Mouse (Mus musculus) kidney, embryonic 15.5 days (tissue): Measurements from ENCODE around the gene Slc22a12. TPM values are rescaled to one million over a fixed set of nuclear protein-coding genes. Genes with fewer than 3 reads are reported as not detected.

Experiments
- ATAC-seq: fragments of 200-750 bp; cut with Nextera tagmentation; replicated peaks from 2 replicates; pipeline ENCODE4 v1.8.0; 2017; ENCODE audit warnings: moderate TSS enrichment; ENCODE audit not compliant: low FRiP score
- H3K27ac ChIP-seq: fragments of 300-500 bp; sonication (generic); 2 replicates; pipeline ENCODE4 v1.5.1; 2015; ENCODE audit warnings: mild to moderate bottlenecking, inconsistent platforms
- H3K27me3 ChIP-seq: fragments of 300-500 bp; sonication (generic); 2 replicates; pipeline ENCODE4 v1.6.1; 2015; ENCODE audit warnings: inconsistent platforms
- H3K36me3 ChIP-seq: fragments of 300-500 bp; sonication (generic); 2 replicates; pipeline ENCODE4 v1.6.1; 2015; ENCODE audit warnings: inconsistent platforms
- H3K4me1 ChIP-seq: fragments of 300-500 bp; sonication (generic); 2 replicates; pipeline ENCODE4 v1.6.1; 2015; ENCODE audit warnings: inconsistent platforms
- H3K4me2 ChIP-seq: fragments of 300-500 bp; sonication (generic); 2 replicates; pipeline ENCODE4 v1.6.1; 2015; ENCODE audit warnings: moderate library complexity, mild to moderate bottlenecking, inconsistent platforms
- H3K4me3 ChIP-seq: fragments of 300-500 bp; sonication (generic); replicated peaks from 2 replicates; pipeline ENCODE4 v1.5.1; 2015; ENCODE audit warnings: mild to moderate bottlenecking, inconsistent platforms
- H3K9ac ChIP-seq: fragments of 300-500 bp; sonication (generic); 2 replicates; pipeline ENCODE4 v1.6.1; 2015; ENCODE audit warnings: mild to moderate bottlenecking, inconsistent platforms
- H3K9me3 ChIP-seq: fragments of 300-500 bp; sonication (generic); replicated peaks from 2 replicates; pipeline ENCODE4 v1.6.1; 2016; ENCODE audit warnings: inconsistent platforms
- WGBS: fragments of 180-500 bp; shearing (Covaris S2); methylation state at CpG from one replicate; pipeline ENCODE4 v1.1.7; 2015; ENCODE audit warnings: mixed read lengths; 5-methylcytosine and 5-hydroxymethylcytosine counted together
- polyA plus RNA-seq: library from polyadenylated mRNA; unstranded; fragments of >200 nt; fragmentation: Nextera tagmentation; extraction: Ambion mirVana; gene quantifications from 2 replicates; pipeline ENCODE4 v1.2.1, GENCODE M21; 2015

Gene Slc22a12
- polyA plus RNA-seq, 1 experiment from 2014 or later: 16.3 TPM

DNA sequence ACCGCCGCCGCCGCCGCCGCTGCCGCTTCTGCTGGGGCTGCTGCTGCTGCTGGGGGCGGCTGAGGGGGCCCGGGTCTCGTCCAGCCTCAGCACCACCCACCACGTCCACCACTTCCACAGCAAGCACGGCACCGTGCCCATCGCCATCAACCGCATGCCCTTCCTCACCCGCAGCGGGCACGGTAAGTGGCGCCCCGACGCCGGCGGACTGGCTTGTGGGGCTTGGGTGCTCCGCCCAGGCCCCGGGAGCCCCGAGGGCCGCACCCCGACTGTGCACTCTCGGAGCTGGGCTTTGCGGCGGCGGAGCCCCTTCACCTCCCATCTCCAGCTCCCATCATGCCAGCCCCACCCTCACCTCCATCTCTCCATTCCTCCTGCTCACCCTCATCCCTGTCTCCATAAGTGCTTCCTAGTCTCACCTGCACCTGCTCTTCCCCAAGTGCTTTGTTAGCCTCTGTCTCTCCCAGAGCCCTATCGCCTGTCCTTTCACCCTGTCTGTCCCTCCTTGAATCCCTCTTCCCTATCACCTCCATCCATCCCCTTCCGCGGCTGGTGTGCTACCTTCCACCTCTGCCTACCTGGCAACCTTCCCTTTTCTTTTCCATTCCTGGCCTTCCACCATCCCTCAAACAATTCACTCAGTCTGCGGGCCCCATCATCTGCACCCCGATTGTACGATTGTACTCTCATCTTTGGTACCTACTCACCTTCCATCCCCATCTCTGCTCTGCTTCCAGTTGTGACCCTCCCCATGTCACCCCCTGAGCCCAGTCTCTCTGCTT is 44.3 kb downstream of the Slc22a12 start:
- WGBS: 6% methylated on average over 31 of the region's 38 CpGs
- H3K9ac ChIP-seq: peak overlapping the region; percentile 60
- peak overlapping the region; percentile 58 for H3K4me3 ChIP-seq
- no peaks in the 10 kb centered on the region for H3K9me3 ChIP-seq
- peaks cover 92% of the 10 kb centered on the region for H3K27me3 ChIP-seq
- H3K4me2 ChIP-seq: peak overlapping the region; percentile 97
- H3K36me3 ChIP-seq: no peaks in the 10 kb centered on the region
- peaks cover 39% of the 10 kb centered on the region for H3K4me1 ChIP-seq
- H3K27ac ChIP-seq: no peak overlapping the region
- ATAC-seq: no peak

DNA sequence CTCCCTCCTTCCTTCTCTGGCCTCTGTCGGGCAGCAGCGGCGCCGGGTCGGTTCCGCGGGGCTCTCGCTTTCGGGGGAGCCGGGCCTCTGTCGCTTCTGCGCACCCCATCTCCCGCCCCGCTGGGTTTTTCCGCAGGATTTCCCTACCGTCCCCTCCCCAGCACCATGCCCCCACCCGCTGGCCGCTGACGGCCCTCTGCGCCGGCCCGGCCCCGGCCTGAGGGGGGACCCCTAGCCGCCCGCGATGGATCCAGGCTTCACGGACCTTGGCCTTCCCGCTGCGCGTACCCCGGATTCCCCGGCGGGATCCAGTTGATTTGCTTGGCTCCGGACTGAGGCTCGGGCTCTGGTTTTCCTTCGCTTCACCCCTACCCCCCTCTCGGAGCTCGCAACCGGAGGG is 45.0 kb downstream of the Slc22a12 start:
- H3K9me3 ChIP-seq: no peaks in the 10 kb centered on the region
- 0 out of 2 replicates have a peak, but pooled peaks have one; percentile 26 for ATAC-seq
- no peak overlapping the region for H3K27ac ChIP-seq
- H3K4me3 ChIP-seq: peak overlapping the region; percentile 58
- WGBS: under 1% methylated on average over 35 of the region's 39 CpGs
- H3K36me3 ChIP-seq: no peaks in the 10 kb centered on the region
- peak overlapping the region; percentile 97 for H3K4me2 ChIP-seq
- H3K9ac ChIP-seq: peak overlapping the region; percentile 60
- peaks cover 92% of the 10 kb centered on the region for H3K27me3 ChIP-seq
- H3K4me1 ChIP-seq: peaks cover 35% of the 10 kb centered on the region

DNA sequence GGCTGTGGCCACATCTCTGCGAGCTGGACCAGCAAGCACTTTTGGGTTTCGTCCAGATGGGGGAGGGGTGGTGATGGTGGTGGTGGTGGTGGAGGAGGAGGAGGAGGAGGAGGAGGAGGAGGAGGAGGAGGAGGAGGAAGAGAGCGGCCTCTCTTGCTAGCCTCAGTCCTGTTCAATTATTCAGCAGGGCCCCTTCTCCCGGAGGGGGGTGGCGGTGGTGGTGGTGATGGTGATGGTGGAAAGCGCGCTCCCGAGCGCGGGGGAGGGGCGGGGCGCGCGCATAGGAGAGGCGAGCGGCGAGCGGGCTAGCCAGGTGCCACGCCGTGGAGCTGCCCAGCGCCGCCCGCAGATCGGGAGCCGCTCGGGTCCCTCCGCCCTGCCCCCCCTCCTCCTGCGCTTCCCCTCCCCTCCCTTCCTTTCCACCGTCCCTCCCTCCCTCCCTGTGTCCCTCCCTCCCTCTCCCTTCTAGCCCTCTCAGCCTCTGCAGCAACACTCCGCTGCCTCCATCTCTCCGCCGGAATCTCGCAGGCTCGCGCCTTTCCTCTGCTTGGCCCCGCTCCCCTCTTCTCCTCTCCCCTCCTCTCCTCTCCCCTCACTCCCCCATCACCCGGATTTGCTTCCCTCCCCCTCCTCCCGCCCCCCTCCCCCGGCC is 45.6 kb downstream of the Slc22a12 start:
- peak overlapping the region; percentile 58 for H3K4me3 ChIP-seq
- H3K9me3 ChIP-seq: no peaks in the 10 kb centered on the region
- H3K27ac ChIP-seq: no peak overlapping the region
- peaks cover 94% of the 10 kb centered on the region for H3K27me3 ChIP-seq
- peak overlapping the region; percentile 60 for H3K9ac ChIP-seq
- H3K36me3 ChIP-seq: no peaks in the 10 kb centered on the region
- peak; percentile 41 for ATAC-seq
- H3K4me1 ChIP-seq: peaks cover 32% of the 10 kb centered on the region
- peak overlapping the region; percentile 97 for H3K4me2 ChIP-seq
- WGBS: under 1% methylated on average over 35 of the region's 39 CpGs

DNA sequence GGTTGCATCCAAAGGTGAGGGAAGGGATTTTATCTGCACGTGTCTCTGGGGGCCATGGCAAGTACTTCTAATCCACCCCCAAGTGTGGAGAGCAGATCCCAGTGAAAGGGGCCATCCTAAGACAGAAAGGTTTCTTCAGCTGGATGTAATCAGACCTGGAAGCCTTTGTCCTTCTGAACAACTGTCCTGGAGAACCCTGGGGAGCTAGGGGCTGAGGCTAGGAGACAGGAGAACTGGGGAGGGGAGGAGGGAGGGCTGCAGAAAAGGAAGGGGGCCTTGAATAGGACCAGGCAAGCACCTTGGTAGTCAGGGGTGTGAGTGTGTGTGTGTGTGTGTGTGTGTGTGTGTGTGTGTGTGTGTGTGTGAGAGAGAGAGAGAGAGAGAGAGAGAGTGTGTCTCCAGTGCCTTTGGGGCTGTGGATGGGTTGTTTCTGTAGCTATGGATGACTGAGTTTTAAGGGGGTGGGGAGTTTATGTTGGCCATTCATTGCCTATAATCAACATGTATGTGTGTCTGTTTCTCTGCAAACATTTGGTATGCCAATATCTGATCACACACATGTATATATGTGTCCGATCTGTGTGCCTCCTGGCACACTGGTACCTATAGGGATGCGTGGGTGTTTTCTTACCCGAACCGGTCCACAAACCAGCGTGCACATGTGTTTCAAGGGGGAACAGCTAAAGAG is 46.2 kb downstream of the Slc22a12 start:
- Histone ChIP-seq H3K4me2 (peak overlapping the region; percentile 97), H3K4me3 (peak overlapping the region; percentile 58), H3K27me3 (peaks cover 92% of the 10 kb centered on the region), H3K4me1 (peaks cover 27% of the 10 kb centered on the region), H3K9ac (no peak overlapping the region), H3K27ac (no peak overlapping the region), H3K36me3 (no peaks in the 10 kb centered on the region), H3K9me3 (no peaks in the 10 kb centered on the region)
- 8% methylated on average over 6 of the region's 6 CpGs for WGBS
- ATAC-seq: no peak

DNA sequence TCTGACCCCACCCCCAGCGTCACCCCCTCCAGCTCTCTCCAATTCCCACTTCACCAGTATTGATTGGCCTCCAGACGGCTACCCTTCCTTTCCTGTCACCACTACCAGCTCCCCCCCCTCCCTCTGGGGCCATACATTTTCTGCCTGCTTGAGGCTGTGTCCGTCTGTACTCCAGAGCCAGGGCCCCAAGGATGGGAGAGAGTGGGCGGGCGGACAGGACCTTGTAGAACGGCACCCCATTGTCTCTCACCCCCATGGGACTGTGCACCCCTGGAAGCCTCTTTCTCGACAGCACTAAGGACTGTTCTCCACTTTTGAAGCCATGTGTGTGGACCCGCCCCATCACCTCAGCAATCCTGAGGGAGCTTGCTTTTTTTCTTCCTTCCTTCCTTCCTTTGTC is 47.1 kb downstream of the Slc22a12 start:
- Histone ChIP-seq H3K4me3 (no peak overlapping the region), H3K27ac (no peak overlapping the region), H3K36me3 (no peaks in the 10 kb centered on the region), H3K9me3 (no peaks in the 10 kb centered on the region), H3K4me1 (peaks cover 22% of the 10 kb centered on the region), H3K9ac (no peak overlapping the region), H3K4me2 (no peak overlapping the region), H3K27me3 (peaks cover 92% of the 10 kb centered on the region)
- no peak for ATAC-seq
- WGBS: 39% methylated on average over 8 of the region's 8 CpGs

DNA sequence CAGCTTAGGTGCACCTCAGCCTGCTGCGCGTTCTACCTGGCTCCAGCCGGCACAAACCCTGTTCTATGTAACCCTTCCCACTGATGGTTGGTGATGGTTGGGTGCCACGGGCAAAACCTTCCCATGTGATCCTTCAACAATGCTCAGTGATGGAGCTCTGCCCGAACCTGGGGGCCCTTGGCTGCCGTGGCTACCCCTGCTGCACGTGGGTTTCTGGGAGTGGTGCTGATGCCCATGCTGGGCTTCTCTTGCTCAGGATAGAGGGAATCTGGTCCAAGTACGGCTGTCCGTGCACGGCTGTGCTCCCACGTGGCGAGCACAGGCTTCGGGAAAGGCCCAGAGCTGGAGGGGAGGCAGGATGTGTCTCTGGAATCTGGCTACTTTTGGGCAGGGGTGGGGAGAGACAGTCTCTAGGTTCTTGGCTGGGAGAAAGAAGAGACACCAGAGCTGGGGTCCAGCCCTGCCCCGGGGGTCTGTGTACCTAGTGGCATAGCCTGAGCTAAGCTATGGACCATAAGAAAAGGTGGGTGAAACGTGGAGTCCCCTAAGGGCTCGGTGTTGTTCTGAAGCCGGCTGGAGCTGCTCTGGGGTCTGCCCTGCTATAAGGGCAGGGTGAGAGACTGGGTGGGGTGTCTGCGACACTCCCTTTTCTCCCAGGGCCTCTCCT is 48.2 kb downstream of the Slc22a12 start:
- H3K4me3 ChIP-seq: no peak overlapping the region
- WGBS: 69% methylated on average over 18 of the region's 18 CpGs
- no peak overlapping the region for H3K27ac ChIP-seq
- peaks cover 22% of the 10 kb centered on the region for H3K4me1 ChIP-seq
- no peaks in the 10 kb centered on the region for H3K9me3 ChIP-seq
- no peak overlapping the region for H3K4me2 ChIP-seq
- no peak for ATAC-seq
- peaks cover 89% of the 10 kb centered on the region for H3K27me3 ChIP-seq
- no peak overlapping the region for H3K9ac ChIP-seq
- H3K36me3 ChIP-seq: no peaks in the 10 kb centered on the region

DNA sequence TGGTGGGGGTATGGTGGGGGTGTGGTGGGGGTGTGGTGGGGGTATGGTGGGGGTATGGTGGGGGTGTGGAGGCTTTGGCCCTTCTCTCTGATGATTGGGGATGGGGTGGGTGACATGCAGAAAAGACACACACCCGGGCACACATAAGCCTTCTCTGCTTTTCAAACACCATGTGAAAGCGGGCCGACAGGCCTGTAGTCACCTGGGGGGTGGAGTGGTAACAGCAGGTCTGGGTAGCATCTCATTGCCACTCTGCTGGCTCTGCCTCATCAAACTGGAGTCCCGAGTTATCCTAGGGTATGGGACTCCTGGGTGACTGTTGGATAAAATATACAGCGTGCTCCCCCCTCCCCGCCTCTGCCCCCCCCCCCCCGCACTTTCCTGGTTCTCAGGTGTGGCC is 48.8 kb downstream of the Slc22a12 start:
- no peak for ATAC-seq
- Histone ChIP-seq H3K4me1 (peaks cover 22% of the 10 kb centered on the region), H3K9me3 (no peaks in the 10 kb centered on the region), H3K9ac (no peak overlapping the region), H3K27ac (no peak overlapping the region), H3K4me2 (no peak overlapping the region), H3K27me3 (peaks cover 83% of the 10 kb centered on the region), H3K36me3 (no peaks in the 10 kb centered on the region), H3K4me3 (no peak overlapping the region)
- WGBS: 81% methylated on average over 6 of the region's 7 CpGs

DNA sequence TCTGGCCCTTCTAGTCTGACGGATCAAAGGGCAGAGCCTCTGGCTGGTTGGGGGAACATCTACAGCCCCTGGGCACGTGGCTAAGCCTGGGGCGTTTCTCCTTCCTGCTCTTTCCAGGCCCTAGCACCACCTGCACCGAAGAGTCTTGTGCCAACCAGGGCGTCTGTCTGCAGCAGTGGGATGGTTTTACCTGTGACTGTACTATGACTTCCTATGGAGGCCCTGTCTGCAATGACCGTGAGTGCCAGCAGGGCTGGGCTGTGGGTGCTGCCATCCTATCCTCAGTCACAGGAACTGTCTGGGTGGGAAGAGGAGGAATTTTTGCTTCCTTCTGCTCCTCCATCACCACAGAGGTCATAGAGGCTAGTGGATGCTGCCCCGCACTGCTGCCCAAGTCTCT is 49.6 kb downstream of the Slc22a12 start:
- 77% methylated on average over 7 of the region's 7 CpGs for WGBS
- Histone ChIP-seq H3K9ac (no peak overlapping the region), H3K4me1 (peaks cover 19% of the 10 kb centered on the region), H3K27ac (no peak overlapping the region), H3K4me2 (no peak overlapping the region), H3K4me3 (no peak overlapping the region), H3K27me3 (peaks cover 78% of the 10 kb centered on the region), H3K36me3 (no peaks in the 10 kb centered on the region), H3K9me3 (no peaks in the 10 kb centered on the region)
- ATAC-seq: no peak

DNA sequence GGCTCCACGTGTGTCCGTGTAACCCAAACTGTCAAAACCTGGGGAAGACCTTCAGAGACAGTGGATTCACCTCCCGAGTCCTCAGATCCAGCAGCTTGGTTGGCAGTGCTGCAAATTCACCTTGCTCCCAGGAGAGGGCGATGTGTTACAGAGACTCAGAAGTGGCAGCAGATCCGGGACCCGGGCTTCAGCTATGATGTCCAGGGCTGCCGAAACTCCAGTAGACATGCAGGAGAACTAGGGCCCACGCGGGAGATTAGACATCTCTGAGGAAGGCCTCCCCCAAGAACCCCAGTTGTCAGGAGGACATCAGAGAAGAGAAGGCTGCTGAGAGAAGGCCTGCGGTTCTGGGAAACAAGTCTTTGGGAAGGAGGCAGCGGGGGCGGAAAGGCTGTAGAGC is 50.7 kb downstream of the Slc22a12 start:
- Histone ChIP-seq H3K4me2 (0 out of 2 replicates have a peak overlapping the region, but pooled peaks have one; percentile 24), H3K9me3 (no peaks in the 10 kb centered on the region), H3K27ac (no peak overlapping the region), H3K36me3 (no peaks in the 10 kb centered on the region), H3K4me1 (peaks cover 10% of the 10 kb centered on the region; the same call in 1 of the 2 replicates), H3K9ac (no peak overlapping the region), H3K27me3 (peaks cover 72% of the 10 kb centered on the region), H3K4me3 (no peak overlapping the region)
- no peak for ATAC-seq
- WGBS: 18% methylated on average over 12 of the region's 12 CpGs

DNA sequence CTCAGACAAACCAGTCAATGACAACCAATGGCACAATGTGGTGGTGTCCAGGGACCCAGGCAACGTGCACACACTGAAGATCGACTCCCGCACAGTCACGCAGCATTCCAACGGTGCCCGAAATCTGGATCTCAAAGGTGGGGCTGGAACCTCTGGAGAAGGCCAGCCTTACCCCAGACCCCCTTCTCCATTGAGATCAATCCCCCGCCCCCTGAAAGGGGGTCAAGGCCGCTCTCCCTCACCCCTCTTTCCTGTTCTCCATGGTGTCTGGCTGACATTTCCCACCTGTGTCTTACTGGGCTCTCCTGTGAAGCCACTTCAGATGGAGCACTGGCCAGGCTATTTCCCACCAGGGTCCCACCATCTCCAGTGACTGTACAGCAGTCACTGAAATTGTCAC is 51.3 kb downstream of the Slc22a12 start:
- no peaks in the 10 kb centered on the region for H3K36me3 ChIP-seq
- H3K9ac ChIP-seq: no peak overlapping the region
- WGBS: 74% methylated on average over 8 of the region's 8 CpGs
- H3K4me3 ChIP-seq: no peak overlapping the region
- no peak overlapping the region for H3K4me2 ChIP-seq
- peaks cover 67% of the 10 kb centered on the region for H3K27me3 ChIP-seq
- 0 out of 2 replicates have a peak, but pooled peaks cover 8% of the 10 kb centered on the region for H3K4me1 ChIP-seq
- no peaks in the 10 kb centered on the region for H3K9me3 ChIP-seq
- no peak overlapping the region for H3K27ac ChIP-seq
- no peak for ATAC-seq

DNA sequence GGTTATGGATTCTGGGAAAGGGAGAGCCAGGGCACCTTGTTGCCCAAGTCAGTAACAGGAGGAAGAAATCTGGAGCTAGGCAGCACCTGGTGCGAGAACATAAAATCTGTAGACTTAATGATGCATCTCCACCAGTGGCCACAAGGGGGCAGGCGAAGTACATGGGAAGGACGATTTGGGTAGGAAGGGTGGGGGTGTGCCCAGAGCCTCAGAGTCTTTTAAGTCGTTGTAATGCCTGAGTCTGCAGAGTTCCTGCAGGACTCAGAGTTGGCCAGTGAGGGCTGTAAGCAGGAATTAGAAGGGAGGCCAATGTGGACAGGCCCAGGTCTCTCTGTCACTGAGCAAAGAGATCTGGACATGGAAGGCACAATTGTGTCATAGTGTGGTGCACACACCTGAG is 53.8 kb downstream of the Slc22a12 start:
- Histone ChIP-seq H3K4me2 (no peak overlapping the region), H3K9me3 (no peaks in the 10 kb centered on the region), H3K4me3 (no peak overlapping the region), H3K4me1 (peaks cover 6% of the 10 kb centered on the region; the same call in 1 of the 2 replicates), H3K27ac (no peak overlapping the region), H3K27me3 (peaks cover 42% of the 10 kb centered on the region), H3K9ac (no peak overlapping the region), H3K36me3 (no peaks in the 10 kb centered on the region)
- 0 out of 2 replicates have a peak, but pooled peaks have one; percentile 41 for ATAC-seq
- whole genome bisulfite sequencing: 0% methylated on average over 4 of the region's 4 CpGs
